Mouse (Mus musculus) kidney, postnatal 0 days (tissue): Measurements from ENCODE around the gene Ccdc182. TPM values are rescaled to one million over a fixed set of nuclear protein-coding genes. Genes with fewer than 3 reads are reported as not detected.

Source experiments
- ATAC-seq: fragments of 200-750 bp; cut with Nextera tagmentation; replicated peaks from 2 replicates; pipeline ENCODE4 v1.8.0; 2017; ENCODE audit warnings: low read depth, moderate number of reproducible peaks, moderate TSS enrichment, moderate library complexity; ENCODE audit not compliant: low FRiP score
- DNase-seq: peaks from one replicate; pipeline ENCODE4 v3.0.0-alpha.2; 2016; ENCODE audit warnings: low spot score
- H3K27ac ChIP-seq: fragments of 300-500 bp; sonication (generic); 2 replicates; pipeline ENCODE4 v1.5.1; 2014; ENCODE audit warnings: mild to moderate bottlenecking
- H3K27me3 ChIP-seq: fragments of 300-500 bp; sonication (generic); 2 replicates; pipeline ENCODE4 v1.6.1; 2014; ENCODE audit warnings: low read length, mixed read lengths; ENCODE audit not compliant: insufficient read depth
- H3K36me3 ChIP-seq: fragments of 300-500 bp; sonication (generic); 2 replicates; pipeline ENCODE4 v1.6.1; 2014; ENCODE audit warnings: low read length, mixed read lengths; ENCODE audit not compliant: insufficient read depth
- H3K4me1 ChIP-seq: fragments of 300-500 bp; sonication (generic); replicated peaks from 2 replicates; pipeline ENCODE4 v1.6.1; 2014; ENCODE audit warnings: antibody characterized with exemption, low read length, mixed read lengths; ENCODE audit not compliant: insufficient read depth
- H3K4me2 ChIP-seq: fragments of 300-500 bp; sonication (generic); 2 replicates; pipeline ENCODE4 v1.6.1; 2014; ENCODE audit warnings: mild to moderate bottlenecking, low read length, moderate library complexity, mixed read lengths
- H3K4me3 ChIP-seq: fragments of 300-500 bp; sonication (generic); replicated peaks from 2 replicates; pipeline ENCODE4 v1.5.1; 2014; ENCODE audit warnings: low read depth, low read length
- H3K9ac ChIP-seq: fragments of 300-500 bp; sonication (generic); 2 replicates; pipeline ENCODE4 v1.6.1; 2014; ENCODE audit warnings: low read depth, low read length
- H3K9me3 ChIP-seq: fragments of 300-500 bp; sonication (generic); replicated peaks from 2 replicates; pipeline ENCODE4 v1.6.1; 2016; ENCODE audit warnings: low read length, inconsistent platforms, mixed read lengths
- CTCF ChIP-seq: IDR thresholded peaks from 2 replicates; pipeline ENCODE4 v1.5.1; 2016; ENCODE audit warnings: antibody characterized with exemption, low read depth, mild to moderate bottlenecking, moderate library complexity
- WGBS: fragments of 180-500 bp; shearing (Covaris S2); extraction: QIAGEN DNeasy Blood & Tissue Kit; methylation state at CpG from one replicate; pipeline ENCODE4 v1.1.7; 2014; 5-methylcytosine and 5-hydroxymethylcytosine counted together
- polyA plus RNA-seq: library from polyadenylated mRNA; unstranded; fragments of >200 nt; fragmentation: Nextera tagmentation; extraction: Ambion mirVana; gene quantifications from 2 replicates; pipeline ENCODE4 v1.2.1, GENCODE M21; 2015

The Ccdc182 gene
- 4.2 TPM in 2 replicates for polyA plus RNA-seq

- Histone ChIP-seq H3K9me3 (no peaks in the 10 kb centered on the region), H3K4me2 (peak within 1 kb of the TSS; percentile 49), H3K9ac (peak within 1 kb of the TSS; percentile 40), H3K36me3 (no peaks in the 10 kb centered on the region), H3K27me3 (no peaks in the 10 kb centered on the region), H3K4me1 (peaks cover 18% of the 10 kb centered on the region), H3K4me3 (peak within 1 kb of the TSS; percentile 21), H3K27ac (peak within 1 kb of the TSS; percentile 54)
- TF ChIP-seq CTCF, result peak; percentile 57; the same call in 1 of the 2 replicates
- DNase-seq (no peak), ATAC-seq (peak; percentile 39; the same call in 1 of the 2 replicates)
- WGBS, result 26% methylated on average over 20 of the region's 20 CpGs
Observed at GRCm38 (mm10) chr11:88293631-88294393, at the start of gene Ccdc182. Gene Ccdc182 (plus strand): TSS chr11:88294058.

GRCm38 (mm10) chr11:88245581-88246170 lies 48.2 kb upstream of the Ccdc182 start:
- Histone ChIP-seq H3K4me3 (no peak overlapping the region), H3K4me2 (no peak overlapping the region), H3K4me1 (peaks cover 11% of the 10 kb centered on the region), H3K9me3 (no peaks in the 10 kb centered on the region), H3K27me3 (no peaks in the 10 kb centered on the region), H3K36me3 (no peaks in the 10 kb centered on the region), H3K27ac (no peak overlapping the region), H3K9ac (no peak overlapping the region)
- ATAC-seq (no peak), DNase-seq (no peak)
- TF ChIP-seq CTCF, result no peak
- 63% methylated on average over 14 of the region's 14 CpGs for WGBS

- ATAC-seq, result no peak
- 54% methylated on average over 5 of the region's 5 CpGs for WGBS
- H3K27me3 ChIP-seq, result no peaks in the 10 kb centered on the region
- no peak overlapping the region for H3K27ac ChIP-seq
- H3K36me3 ChIP-seq, result no peaks in the 10 kb centered on the region
- no peak for TF ChIP-seq CTCF
- no peaks in the 10 kb centered on the region for H3K9me3 ChIP-seq
- no peak overlapping the region for H3K9ac ChIP-seq
- H3K4me2 ChIP-seq, result no peak overlapping the region
- DNase-seq, result no peak
- no peaks in the 10 kb centered on the region; the same call in 1 of the 2 replicates for H3K4me1 ChIP-seq
- no peak overlapping the region for H3K4me3 ChIP-seq
Observed at GRCm38 (mm10) chr11:88248636-88249035, 45.2 kb upstream of the Ccdc182 start.

- Histone ChIP-seq H3K36me3 (no peaks in the 10 kb centered on the region), H3K27ac (no peak overlapping the region), H3K9me3 (no peaks in the 10 kb centered on the region), H3K4me3 (no peak overlapping the region), H3K4me2 (no peak overlapping the region), H3K27me3 (no peaks in the 10 kb centered on the region), H3K9ac (no peak overlapping the region), H3K4me1 (no peaks in the 10 kb centered on the region; the same call in 1 of the 2 replicates)
- ATAC-seq (no peak), DNase-seq (peak; percentile 19)
- TF ChIP-seq CTCF, result no peak
- WGBS, result 71% methylated on average over 3 of the region's 3 CpGs
Observed at GRCm38 (mm10) chr11:88250568-88250967, 43.3 kb upstream of the Ccdc182 start.

GRCm38 (mm10) chr11:88251295-88251694 lies 42.6 kb upstream of the Ccdc182 start:
- ATAC-seq (no peak), DNase-seq (no peak)
- 58% methylated on average over 7 of the region's 7 CpGs for WGBS
- no peak overlapping the region for H3K4me2 ChIP-seq
- H3K4me1 ChIP-seq, result no peaks in the 10 kb centered on the region; the same call in 1 of the 2 replicates
- no peak overlapping the region for H3K4me3 ChIP-seq
- no peak overlapping the region for H3K27ac ChIP-seq
- no peaks in the 10 kb centered on the region for H3K9me3 ChIP-seq
- peak; percentile 11; the same call in 1 of the 2 replicates for TF ChIP-seq CTCF
- no peaks in the 10 kb centered on the region for H3K36me3 ChIP-seq
- no peak overlapping the region for H3K9ac ChIP-seq
- H3K27me3 ChIP-seq, result no peaks in the 10 kb centered on the region

- TF ChIP-seq CTCF, result peak; percentile 98
- no peaks in the 10 kb centered on the region for H3K27me3 ChIP-seq
- H3K9me3 ChIP-seq, result no peaks in the 10 kb centered on the region
- ATAC-seq, result peak; percentile 84
- peak overlapping the region; percentile 30; the same call in 1 of the 2 replicates for H3K4me2 ChIP-seq
- H3K9ac ChIP-seq, result no peak overlapping the region
- 13% methylated on average over 22 of the region's 22 CpGs for WGBS
- no peak overlapping the region for H3K27ac ChIP-seq
- H3K36me3 ChIP-seq, result no peaks in the 10 kb centered on the region
- no peaks in the 10 kb centered on the region; the same call in 1 of the 2 replicates for H3K4me1 ChIP-seq
- peak; percentile 89 for DNase-seq
- no peak overlapping the region for H3K4me3 ChIP-seq
Observed at GRCm38 (mm10) chr11:88251972-88252766, 41.7 kb upstream of the Ccdc182 start.
